Mouse (Mus musculus): ENCODE measurements around the gene Nos1ap. TPM values are rescaled to one million over a fixed set of nuclear protein-coding genes. Genes with fewer than 3 reads are reported as not detected.

Nos1ap gene
- polyA plus RNA-seq, 1 experiment from 2014 or later = 6.8 TPM

DNA sequence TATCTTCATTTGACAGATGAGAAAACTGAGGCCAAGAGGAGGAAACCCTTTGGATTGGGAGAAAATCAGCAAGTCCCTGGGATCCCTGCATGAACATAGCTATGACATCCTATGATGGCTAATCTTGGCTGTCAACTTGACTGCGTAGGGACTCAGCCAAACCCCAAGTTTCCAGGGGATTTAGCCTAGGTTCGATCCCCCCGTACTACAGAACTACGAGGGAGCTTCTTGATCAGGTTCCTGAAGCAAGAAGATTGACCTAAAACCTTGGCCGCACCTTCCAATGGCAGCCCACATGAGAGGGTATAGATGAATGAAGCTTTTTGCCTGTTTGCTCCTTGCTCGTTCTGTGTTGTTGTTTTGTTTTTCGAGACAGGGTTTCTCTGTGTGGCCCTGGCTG lies 4.9 kb upstream of the Nos1ap start:
- 95% methylated on average over 7 of the region's 7 CpGs for WGBS
- Histone ChIP-seq H3K27ac (replicated peaks) (no peak overlapping the region), H3K36me3 (ENCODE audit: control insufficient read depth, insufficient read depth, low read length) (no peaks in the 10 kb centered on the region), H3K4me2 (replicated peaks; ENCODE audit: low read depth) (no peak overlapping the region), H3K27me3 (ENCODE audit: control insufficient read depth, insufficient read depth, low read length) (no peaks in the 10 kb centered on the region), H3K4me3 (ENCODE audit: low read depth, low read length) (no peak overlapping the region), H3K4me1 (replicated peaks; ENCODE audit: control insufficient read depth, insufficient read depth) (no peaks in the 10 kb centered on the region), H3K9ac (ENCODE audit: low read length) (no peak overlapping the region), H3K9me3 (ENCODE audit: control insufficient read depth, low read length) (no peaks in the 10 kb centered on the region)
- DNase-seq (ENCODE audit: low spot score) = no peak
- no peak for TF ChIP-seq CTCF (IDR thresholded peaks at IDR 0.05; ENCODE audit: low read depth)
- TF ChIP-seq EP300 (optimal IDR thresholded peaks at IDR 0.05) = no peak
- no peak for ATAC-seq (ENCODE audit: low FRiP score, low TSS enrichment)

DNA sequence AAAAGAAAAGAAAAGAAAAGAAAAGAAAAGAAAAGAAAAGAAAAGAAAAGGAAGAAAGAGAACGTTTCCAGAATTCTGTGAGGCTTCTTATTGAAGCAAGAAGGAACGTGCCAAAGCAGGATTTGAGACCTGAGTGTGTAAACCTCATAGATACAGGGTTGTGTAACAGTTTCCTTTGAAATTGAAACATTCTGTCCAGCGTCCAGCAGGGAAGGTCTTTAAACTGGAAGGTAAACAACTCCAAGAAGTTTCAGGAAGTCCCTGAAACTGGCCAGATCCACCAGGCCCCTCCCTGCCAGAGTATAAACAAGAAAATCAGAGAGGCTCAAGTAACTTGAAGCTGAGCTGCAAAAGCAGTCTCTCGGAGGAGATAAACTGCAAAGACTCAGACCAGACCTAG lies 870 bp upstream of the Nos1ap start:
- H3K36me3 ChIP-seq (ENCODE audit: control insufficient read depth, insufficient read depth, low read length) = no peaks in the 10 kb centered on the region
- no peaks in the 10 kb centered on the region for H3K9me3 ChIP-seq (ENCODE audit: control insufficient read depth, low read length)
- no peak overlapping the region for H3K9ac ChIP-seq (ENCODE audit: low read length)
- no peak overlapping the region for H3K4me2 ChIP-seq (replicated peaks; ENCODE audit: low read depth)
- no peak for DNase-seq (ENCODE audit: low spot score)
- no peaks in the 10 kb centered on the region for H3K4me1 ChIP-seq (replicated peaks; ENCODE audit: control insufficient read depth, insufficient read depth)
- H3K4me3 ChIP-seq (ENCODE audit: low read depth, low read length) = no peak overlapping the region
- TF ChIP-seq CTCF (IDR thresholded peaks at IDR 0.05; ENCODE audit: low read depth) = no peak
- TF ChIP-seq EP300 (optimal IDR thresholded peaks at IDR 0.05) = no peak
- 31% methylated on average over 4 of the region's 4 CpGs for WGBS
- H3K27ac ChIP-seq (replicated peaks) = no peak overlapping the region
- no peaks in the 10 kb centered on the region for H3K27me3 ChIP-seq (ENCODE audit: control insufficient read depth, insufficient read depth, low read length)
- ATAC-seq (ENCODE audit: low FRiP score, low TSS enrichment) = no peak

DNA sequence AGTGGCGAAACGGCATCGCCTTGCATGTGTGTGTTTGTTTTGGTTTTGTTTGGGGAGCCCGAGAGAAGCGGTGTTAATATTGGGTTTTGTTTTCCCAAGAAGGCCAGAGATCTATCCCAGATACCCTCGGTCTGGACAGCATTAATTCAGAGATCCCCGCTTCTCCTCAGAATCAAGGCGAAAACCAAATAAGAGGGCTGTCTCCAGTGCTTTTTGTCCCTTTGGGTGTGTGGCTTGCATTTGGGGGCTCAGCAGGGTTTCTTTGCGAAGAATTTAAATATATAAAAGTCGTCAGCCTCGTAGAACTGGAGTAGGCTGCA lies 340 bp upstream of the Nos1ap start:
- no peak for TF ChIP-seq EP300 (optimal IDR thresholded peaks at IDR 0.05)
- no peak for TF ChIP-seq CTCF (IDR thresholded peaks at IDR 0.05; ENCODE audit: low read depth)
- Histone ChIP-seq H3K4me3 (ENCODE audit: low read depth, low read length) (peak overlapping the region; percentile 85), H3K27me3 (ENCODE audit: control insufficient read depth, insufficient read depth, low read length) (no peaks in the 10 kb centered on the region), H3K36me3 (ENCODE audit: control insufficient read depth, insufficient read depth, low read length) (no peaks in the 10 kb centered on the region), H3K9me3 (ENCODE audit: control insufficient read depth, low read length) (no peaks in the 10 kb centered on the region), H3K4me2 (replicated peaks; ENCODE audit: low read depth) (peak overlapping the region; percentile 98), H3K9ac (ENCODE audit: low read length) (peak overlapping the region; percentile 77), H3K4me1 (replicated peaks; ENCODE audit: control insufficient read depth, insufficient read depth) (no peaks in the 10 kb centered on the region), H3K27ac (replicated peaks) (peak overlapping the region; percentile 78)
- DNase-seq (ENCODE audit: low spot score) (no peak), ATAC-seq (ENCODE audit: low FRiP score, low TSS enrichment) (no peak)
- 2% methylated on average over 11 of the region's 11 CpGs for whole genome bisulfite sequencing

DNA sequence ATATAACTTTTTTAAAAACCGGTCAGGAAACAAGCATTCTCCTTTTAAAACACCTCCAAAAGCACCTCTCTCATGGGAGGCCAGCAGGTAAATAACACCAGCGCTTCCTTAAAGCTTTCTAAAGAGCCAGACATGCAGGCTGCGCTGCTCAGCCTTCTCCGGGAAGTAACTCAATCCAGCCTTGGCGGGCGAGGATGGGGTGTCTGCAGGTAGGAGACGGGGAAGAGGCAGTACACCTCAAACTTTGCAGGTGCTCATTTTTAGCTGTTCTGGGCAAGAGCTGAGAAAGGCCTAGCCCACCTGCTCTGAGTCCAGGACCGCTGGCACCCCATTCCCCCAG lies 812 bp downstream of the Nos1ap start:
- Histone ChIP-seq H3K4me1 (replicated peaks; ENCODE audit: control insufficient read depth, insufficient read depth) (no peaks in the 10 kb centered on the region), H3K4me3 (ENCODE audit: low read depth, low read length) (peak overlapping the region; percentile 85), H3K36me3 (ENCODE audit: control insufficient read depth, insufficient read depth, low read length) (no peaks in the 10 kb centered on the region), H3K9ac (ENCODE audit: low read length) (peak overlapping the region; percentile 77), H3K27ac (replicated peaks) (peak overlapping the region; percentile 78; the same call in 1 of the 2 replicates), H3K9me3 (ENCODE audit: control insufficient read depth, low read length) (no peaks in the 10 kb centered on the region), H3K4me2 (replicated peaks; ENCODE audit: low read depth) (peak overlapping the region; percentile 98), H3K27me3 (ENCODE audit: control insufficient read depth, insufficient read depth, low read length) (no peaks in the 10 kb centered on the region)
- ATAC-seq (ENCODE audit: low FRiP score, low TSS enrichment) (peak; percentile 38), DNase-seq (ENCODE audit: low spot score) (peak; percentile 51)
- TF ChIP-seq EP300 (optimal IDR thresholded peaks at IDR 0.05) = no peak
- TF ChIP-seq CTCF (IDR thresholded peaks at IDR 0.05; ENCODE audit: low read depth) = no peak
- 5% methylated on average over 8 of the region's 8 CpGs for WGBS

DNA sequence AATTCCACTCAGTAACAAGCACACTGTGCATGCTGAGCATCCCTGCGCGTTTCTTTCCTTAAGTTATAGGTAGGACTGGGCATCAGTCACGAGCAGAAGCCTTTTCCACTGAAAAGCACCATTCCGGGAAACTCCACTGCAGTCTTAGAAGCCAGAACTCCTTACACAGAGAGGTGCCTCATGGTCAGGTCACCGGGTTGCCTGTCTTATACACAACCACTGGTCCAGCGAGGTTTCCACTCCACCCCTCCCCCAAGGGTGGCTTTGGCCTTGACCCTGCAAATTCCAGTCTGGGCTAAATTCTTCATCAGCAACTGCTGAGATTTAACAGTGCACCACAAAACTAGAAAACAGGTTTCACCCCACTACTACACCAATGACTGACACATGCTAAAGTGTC lies 1.3 kb downstream of the Nos1ap start:
- peak overlapping the region; percentile 85; the same call in 1 of the 2 replicates for H3K4me3 ChIP-seq (ENCODE audit: low read depth, low read length)
- H3K4me2 ChIP-seq (replicated peaks; ENCODE audit: low read depth) = peak overlapping the region; percentile 98
- H3K9ac ChIP-seq (ENCODE audit: low read length) = no peak overlapping the region
- no peaks in the 10 kb centered on the region for H3K27me3 ChIP-seq (ENCODE audit: control insufficient read depth, insufficient read depth, low read length)
- H3K4me1 ChIP-seq (replicated peaks; ENCODE audit: control insufficient read depth, insufficient read depth) = no peaks in the 10 kb centered on the region
- no peaks in the 10 kb centered on the region for H3K9me3 ChIP-seq (ENCODE audit: control insufficient read depth, low read length)
- ATAC-seq (ENCODE audit: low FRiP score, low TSS enrichment) = no peak
- DNase-seq (ENCODE audit: low spot score) = peak; percentile 34
- no peaks in the 10 kb centered on the region for H3K36me3 ChIP-seq (ENCODE audit: control insufficient read depth, insufficient read depth, low read length)
- 36% methylated on average over 6 of the region's 6 CpGs for WGBS
- TF ChIP-seq EP300 (optimal IDR thresholded peaks at IDR 0.05) = no peak
- TF ChIP-seq CTCF (IDR thresholded peaks at IDR 0.05; ENCODE audit: low read depth) = no peak
- no peak overlapping the region for H3K27ac ChIP-seq (replicated peaks)

DNA sequence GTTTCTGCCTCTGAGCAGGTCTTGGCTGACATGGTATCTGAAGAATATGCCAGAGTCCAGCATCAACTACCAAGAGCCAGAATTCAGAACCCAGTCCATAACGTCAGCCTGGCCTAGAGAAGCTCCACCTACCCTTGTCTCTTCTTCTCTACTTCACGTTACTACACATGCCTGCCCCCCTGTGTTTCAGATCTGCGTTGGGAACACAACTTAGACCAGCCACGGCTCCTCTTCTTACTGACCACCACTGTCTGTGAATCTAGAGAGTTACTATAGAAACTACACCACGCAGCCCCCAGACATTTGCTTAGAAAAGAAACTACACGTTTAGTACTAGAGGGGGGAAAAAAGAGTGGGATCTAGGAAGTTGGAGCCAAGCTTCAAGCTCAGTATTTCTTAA lies 2.9 kb downstream of the Nos1ap start:
- H3K4me1 ChIP-seq (replicated peaks; ENCODE audit: control insufficient read depth, insufficient read depth) = no peaks in the 10 kb centered on the region
- H3K27me3 ChIP-seq (ENCODE audit: control insufficient read depth, insufficient read depth, low read length) = no peaks in the 10 kb centered on the region
- no peaks in the 10 kb centered on the region for H3K36me3 ChIP-seq (ENCODE audit: control insufficient read depth, insufficient read depth, low read length)
- no peak for ATAC-seq (ENCODE audit: low FRiP score, low TSS enrichment)
- WGBS = 74% methylated on average over 6 of the region's 6 CpGs
- no peak overlapping the region for H3K4me3 ChIP-seq (ENCODE audit: low read depth, low read length)
- H3K4me2 ChIP-seq (replicated peaks; ENCODE audit: low read depth) = no peak overlapping the region
- peak; percentile 22; the same call in 1 of the 2 replicates for TF ChIP-seq CTCF (IDR thresholded peaks at IDR 0.05; ENCODE audit: low read depth)
- no peak for TF ChIP-seq EP300 (optimal IDR thresholded peaks at IDR 0.05)
- H3K9me3 ChIP-seq (ENCODE audit: control insufficient read depth, low read length) = no peaks in the 10 kb centered on the region
- H3K9ac ChIP-seq (ENCODE audit: low read length) = no peak overlapping the region
- no peak overlapping the region for H3K27ac ChIP-seq (replicated peaks)
- no peak for DNase-seq (ENCODE audit: low spot score)
